Mouse (Mus musculus): ENCODE results near the gene Pmpcb. TPM values are rescaled to one million over a fixed set of nuclear protein-coding genes. Genes with fewer than 3 reads are reported as not detected.
"Not testable (repeated sequence)": the region's sequence is repeated elsewhere in the genome, so short reads cannot be mapped to it uniquely, and the experiment has no call there.

Pmpcb gene
- 100 to 1,000 TPM in 1 of 2 experiments, 10 to 100 TPM in 1; 90.8 to 122 TPM for total RNA-seq (2021)
- long read RNA-seq, experiment 1, transcript Pmpcb-201 (13 exons, 1,615 nt) = major isoform, 58 of 62 reads
- long read RNA-seq, experiment 1, partial matches to known transcripts = 1 of 62 reads
- long read RNA-seq, experiment 1, other reads (novel, unspliced or antisense) = 3 of 62 reads
- long read RNA-seq, experiment 2, transcript Pmpcb-201 (13 exons, 1,615 nt) = major isoform, 85 of 90 reads
- long read RNA-seq, experiment 2, partial matches to known transcripts = 0 of 90 reads
- long read RNA-seq, experiment 2, other reads (novel, unspliced or antisense) = 5 of 90 reads

DNA sequence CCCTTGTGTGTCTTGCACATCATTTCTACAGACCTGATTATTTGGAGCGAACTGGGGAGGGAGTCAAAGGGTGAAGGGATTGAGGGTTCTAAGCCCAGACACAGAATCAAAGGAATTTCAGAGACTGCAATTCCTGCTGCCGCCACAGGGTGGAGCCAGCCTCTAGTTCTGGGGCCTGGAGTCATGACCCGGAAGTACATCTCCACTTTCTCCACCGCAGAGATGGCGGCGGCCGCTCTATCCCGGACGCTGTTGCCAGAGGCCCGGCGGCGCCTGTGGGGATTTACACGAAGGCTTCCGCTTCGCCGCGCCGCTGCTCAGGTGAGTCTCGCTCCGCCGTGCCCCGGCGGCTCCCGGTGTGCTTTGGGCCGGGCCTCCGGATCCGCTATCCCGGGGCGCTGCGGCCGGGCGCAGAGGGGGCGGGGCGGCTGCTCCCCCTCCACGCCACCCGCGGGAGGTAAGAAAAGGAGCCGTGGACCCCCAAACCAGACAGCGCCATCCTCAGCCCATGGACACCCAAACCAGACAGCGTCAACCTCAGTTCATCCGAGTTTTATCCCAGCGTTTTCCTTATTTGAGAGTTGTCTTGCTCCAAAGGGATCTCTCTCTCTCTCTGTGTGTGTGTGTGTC, at the start of gene Pmpcb:
Gene Pmpcb, plus strand, starts transcription at position 186 of the 630 bp plus-strand sequence.
- TF ChIP-seq CTCF (IDR thresholded peaks at IDR 0.05) = peak; percentile 98
- H3K4me3 ChIP-seq = peak within 1 kb of the TSS; percentile 92
- intact Hi-C loops (cut with DNase I) = loop anchor here (1.0 to 2.0 kb wide), 3 partner anchors 36 to 78 kb away; partner anchors contain the start of gene Napepld
- peak within 1 kb of the TSS; percentile 95 for H3K27ac ChIP-seq
- peak; percentile 88 for DNase-seq

- H3K4me3 ChIP-seq = no peak overlapping the region
- no peak for DNase-seq
- intact Hi-C loops (cut with DNase I) = no loop called here
- TF ChIP-seq CTCF (IDR thresholded peaks at IDR 0.05) = no peak
- H3K27ac ChIP-seq = no peak overlapping the region
Measured at GRCm38 (mm10) chr5:21692230-21692629, 44.7 kb upstream of the Pmpcb start.

DNA sequence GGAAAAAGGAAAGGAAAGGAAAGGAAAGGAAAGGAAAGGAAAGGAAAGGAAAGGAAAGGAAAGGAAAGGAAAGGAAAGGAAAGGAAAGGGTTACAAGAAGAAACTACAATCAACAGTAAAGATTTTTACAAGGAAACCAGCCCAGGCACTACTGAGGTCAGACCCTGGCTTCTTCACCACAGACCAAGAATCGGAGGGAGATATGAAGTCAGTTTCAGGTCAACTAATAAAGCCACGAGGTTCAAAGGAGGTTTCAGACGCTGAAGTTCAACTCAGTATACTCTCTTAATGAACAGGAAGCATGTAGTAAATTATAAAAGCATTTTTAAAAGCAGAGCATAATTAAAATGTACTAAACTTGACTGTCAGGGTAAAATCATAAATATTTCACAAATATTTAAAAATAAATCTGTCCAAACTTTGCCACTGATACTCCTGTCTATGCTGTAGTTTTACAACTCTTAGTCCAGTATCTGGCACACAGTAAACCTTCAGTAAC, 43.5 kb upstream of the Pmpcb start:
- Histone ChIP-seq H3K4me3 (no peak overlapping the region), H3K27ac (no peak overlapping the region)
- no peak for TF ChIP-seq CTCF (IDR thresholded peaks at IDR 0.05)
- intact Hi-C loops (cut with DNase I) = no loop called here
- DNase-seq = no peak

- TF ChIP-seq CTCF (IDR thresholded peaks at IDR 0.05) = no peak
- Histone ChIP-seq H3K27ac (no peak overlapping the region), H3K4me3 (no peak overlapping the region)
- no peak for DNase-seq
- intact Hi-C loops (cut with DNase I) = no loop called here
Measured at GRCm38 (mm10) chr5:21694854-21695490, 42.0 kb upstream of the Pmpcb start.

DNA sequence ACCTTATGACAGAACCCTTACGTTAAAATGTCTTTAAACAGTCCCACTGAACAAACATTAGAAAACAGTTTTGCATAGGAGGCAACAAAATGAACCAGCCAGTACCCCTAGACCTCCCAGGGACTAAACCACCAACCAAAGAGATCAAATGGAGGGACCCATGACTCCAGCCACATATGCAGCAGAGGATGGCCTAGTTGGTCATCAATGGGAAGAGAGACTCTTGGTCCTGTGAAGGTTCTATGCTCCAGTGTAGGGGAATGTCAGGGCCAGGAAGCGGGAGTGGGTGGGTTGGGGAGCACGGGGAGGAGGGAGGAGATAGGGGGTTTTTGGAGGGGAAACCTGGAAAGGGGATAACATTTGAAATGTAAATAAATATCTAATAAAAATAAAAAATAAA, 37.4 kb upstream of the Pmpcb start:
- H3K4me3 ChIP-seq; intact Hi-C loops (cut with DNase I); H3K27ac ChIP-seq; DNase-seq: not testable (repeated sequence)

- no peak for DNase-seq
- Histone ChIP-seq H3K27ac (peak overlapping the region; percentile 100), H3K4me3 (peak overlapping the region; percentile 93)
- intact Hi-C loops (cut with DNase I) = loop anchor here (5.0 kb wide), 1 partner anchor 53 kb away; the partner anchor contains the start of genes Armc10 and Fbxl13
- no peak for TF ChIP-seq CTCF (IDR thresholded peaks at IDR 0.05)
Measured at GRCm38 (mm10) chr5:21700272-21700821, 36.6 kb upstream of the Pmpcb start.

- intact Hi-C loops (cut with DNase I) = loop anchor here (1.0 to 5.0 kb wide), 2 partner anchors 35 to 54 kb away; partner anchors contain the start of genes Armc10 and Fbxl13
- DNase-seq = no peak
- H3K27ac ChIP-seq = peak overlapping the region; percentile 100
- peak overlapping the region; percentile 93 for H3K4me3 ChIP-seq
- TF ChIP-seq CTCF (IDR thresholded peaks at IDR 0.05) = no peak
Measured at GRCm38 (mm10) chr5:21700934-21701333, 36.0 kb upstream of the Pmpcb start.

- intact Hi-C loops (cut with DNase I) = loop anchor here (1.0 to 5.0 kb wide), 2 partner anchors 35 to 54 kb away; partner anchors contain the start of genes Armc10 and Fbxl13
- no peak for TF ChIP-seq CTCF (IDR thresholded peaks at IDR 0.05)
Measured at GRCm38 (mm10) chr5:21701351-21702008, 35.5 kb upstream of the Pmpcb start, which contains the start of gene Napepld. TSS of gene Napepld (minus strand) at chr5:21701396.

DNA sequence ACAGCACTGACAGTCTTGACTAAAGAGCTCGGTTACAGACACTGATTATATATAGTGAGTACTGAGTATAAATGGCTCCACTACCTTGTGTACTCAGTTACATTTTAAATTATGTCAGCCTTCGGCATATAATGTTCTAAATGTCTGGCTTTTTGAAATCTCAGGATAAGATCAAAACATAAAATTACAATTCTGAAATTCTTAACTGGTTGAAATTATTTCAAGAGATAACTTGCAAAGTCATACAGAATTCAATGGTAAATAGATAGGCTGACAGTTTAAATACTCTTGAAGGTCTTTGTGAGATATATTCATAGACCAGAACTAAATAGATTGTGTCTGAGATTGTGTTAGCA, 35.0 kb upstream of the Pmpcb start:
- H3K4me3 ChIP-seq = peak overlapping the region; percentile 93
- no peak for TF ChIP-seq CTCF (IDR thresholded peaks at IDR 0.05)
- peak overlapping the region; percentile 100 for H3K27ac ChIP-seq
- DNase-seq = no peak
- intact Hi-C loops (cut with DNase I) = loop anchor here (5.0 kb wide), 1 partner anchor 55 kb away; the partner anchor contains the start of genes Armc10 and Fbxl13

More at GRCm38 (mm10) chr5:21701351-21702008, 35.5 kb upstream of the Pmpcb start, which contains the start of gene Napepld:
- H3K4me3 ChIP-seq = peak within 1 kb of the TSS; percentile 93
- DNase-seq = peak; percentile 99
- H3K27ac ChIP-seq = peak within 1 kb of the TSS; percentile 100

GRCm38 (mm10) chr5:21702873-21703475, 34.0 kb upstream of the Pmpcb start:
- no peak for TF ChIP-seq CTCF (IDR thresholded peaks at IDR 0.05)
- Histone ChIP-seq H3K27ac (peak overlapping the region; percentile 100), H3K4me3 (peak overlapping the region; percentile 93)
- DNase-seq = no peak
- intact Hi-C loops (cut with DNase I) = loop anchor here (5.0 kb wide), 1 partner anchor 56 kb away; the partner anchor contains the start of genes Armc10 and Fbxl13

- no peak overlapping the region for H3K4me3 ChIP-seq
- peak overlapping the region; percentile 100 for H3K27ac ChIP-seq
- TF ChIP-seq CTCF (IDR thresholded peaks at IDR 0.05) = no peak
- DNase-seq = no peak
- intact Hi-C loops (cut with DNase I) = loop anchor here (5.0 kb wide), 1 partner anchor 56 kb away; the partner anchor contains the start of genes Armc10 and Fbxl13
Measured at GRCm38 (mm10) chr5:21703708-21704107, 33.2 kb upstream of the Pmpcb start.
